Mouse (Mus musculus) heart, adult 11 months (tissue): ENCODE results near the gene Tcl1b4.

Experiments used
- DNase-seq: peaks from one replicate; pipeline ENCODE4 v3.0.0; 2022

Gene Tcl1b4

DNA sequence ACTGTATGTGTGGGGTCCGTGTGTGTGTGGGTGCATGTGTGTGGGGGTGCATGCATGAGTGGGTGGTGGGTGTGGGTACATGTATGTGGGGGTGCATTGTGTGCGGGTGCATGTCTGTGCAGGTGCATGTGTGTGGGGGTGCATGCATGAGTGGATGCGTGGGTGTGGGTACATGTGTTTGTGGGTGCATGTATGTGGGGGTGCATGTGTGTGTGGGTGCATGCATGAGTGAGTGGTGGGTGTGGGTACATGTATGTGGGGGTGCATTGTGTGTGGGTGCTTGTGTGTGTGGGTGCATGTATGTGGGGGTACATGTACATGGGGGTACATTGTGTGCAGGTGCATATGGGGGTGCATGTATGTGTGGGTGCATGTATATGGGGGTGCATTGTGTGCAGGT is 52.0 kb downstream of the Tcl1b4 start:
- DNase-seq, result peak; percentile 74
